Mouse (Mus musculus): ENCODE measurements around the gene Ints3. TPM values are rescaled to one million over a fixed set of nuclear protein-coding genes. Genes with fewer than 3 reads are reported as not detected.

Ints3 gene
- polyA plus RNA-seq, 1 experiment from 2014 or later: 10.0 TPM

Other genes with a start within 250 kb of the Ints3 start
- gene Rps27, start 220.0 kb downstream of the Ints3 start, polyA plus RNA-seq (2015; fragmentation: Nextera tagmentation; extraction: Ambion mirVana): 679 and 820 TPM in 2 replicates
- 5.9 and 6.0 TPM in 2 replicates for gene Rab13, start 219.9 kb downstream of the Ints3 start, polyA plus RNA-seq (2015; fragmentation: Nextera tagmentation; extraction: Ambion mirVana)
- gene Jtb, start 202.0 kb downstream of the Ints3 start, polyA plus RNA-seq (2015; fragmentation: Nextera tagmentation; extraction: Ambion mirVana): 59.5 and 61.1 TPM in 2 replicates
- 0.36 and 0.41 TPM in 2 replicates for gene Creb3l4, start 190.1 kb downstream of the Ints3 start, polyA plus RNA-seq (2015; fragmentation: Nextera tagmentation; extraction: Ambion mirVana)
- gene Slc39a1, start 185.4 kb downstream of the Ints3 start, polyA plus RNA-seq (2015; fragmentation: Nextera tagmentation; extraction: Ambion mirVana): 31.6 and 34.1 TPM in 2 replicates
- 4.2 and 7.6 TPM in 2 replicates for gene Crtc2, start 179.5 kb downstream of the Ints3 start, polyA plus RNA-seq (2015; fragmentation: Nextera tagmentation; extraction: Ambion mirVana)
- gene Dennd4b, start 168.4 kb downstream of the Ints3 start, polyA plus RNA-seq (2015; fragmentation: Nextera tagmentation; extraction: Ambion mirVana): 1.6 and 2.0 TPM in 2 replicates
- gene Gatad2b, start 140.4 kb downstream of the Ints3 start, polyA plus RNA-seq (2015; fragmentation: Nextera tagmentation; extraction: Ambion mirVana): 3.7 and 4.0 TPM in 2 replicates
- 1.5 and 1.6 TPM in 2 replicates for gene Slc27a3, start 43.7 kb downstream of the Ints3 start, polyA plus RNA-seq (2015; fragmentation: Nextera tagmentation; extraction: Ambion mirVana)
- gene Npr1, start 32.2 kb upstream of the Ints3 start, polyA plus RNA-seq (2015; fragmentation: Nextera tagmentation; extraction: Ambion mirVana): 4.0 TPM in 2 replicates
- gene Ilf2, start 42.5 kb upstream of the Ints3 start, polyA plus RNA-seq (2015; fragmentation: Nextera tagmentation; extraction: Ambion mirVana): 75.0 and 85.0 TPM in 2 replicates
- 21.2 and 22.9 TPM in 2 replicates for gene Snapin, start 57.4 kb upstream of the Ints3 start, polyA plus RNA-seq (2015; fragmentation: Nextera tagmentation; extraction: Ambion mirVana)
- 65.8 and 72.5 TPM in 2 replicates for gene Chtop, start 75.9 kb upstream of the Ints3 start, polyA plus RNA-seq (2015; fragmentation: Nextera tagmentation; extraction: Ambion mirVana)
- gene S100a1, start 80.8 kb upstream of the Ints3 start, polyA plus RNA-seq (2015; fragmentation: Nextera tagmentation; extraction: Ambion mirVana): 14.7 and 16.0 TPM in 2 replicates
- 19.8 and 20.6 TPM in 2 replicates for gene S100a13, start 80.8 kb upstream of the Ints3 start, polyA plus RNA-seq (2015; fragmentation: Nextera tagmentation; extraction: Ambion mirVana)
- not detected in 2 replicates for gene S100a14, start 93.2 kb upstream of the Ints3 start, polyA plus RNA-seq (2015; fragmentation: Nextera tagmentation; extraction: Ambion mirVana)
- gene S100a16, start 103.6 kb upstream of the Ints3 start, polyA plus RNA-seq (2015; fragmentation: Nextera tagmentation; extraction: Ambion mirVana): 26.4 and 27.4 TPM in 2 replicates
- not detected in 2 replicates for gene S100a3, start 127.0 kb upstream of the Ints3 start, polyA plus RNA-seq (2015; fragmentation: Nextera tagmentation; extraction: Ambion mirVana)
- not detected in 2 replicates for gene S100a2, start 156.6 kb upstream of the Ints3 start, polyA plus RNA-seq (2015; fragmentation: Nextera tagmentation; extraction: Ambion mirVana)
- not detected in 2 replicates for gene Gm42674, start 168.3 kb upstream of the Ints3 start, polyA plus RNA-seq (2015; fragmentation: Nextera tagmentation; extraction: Ambion mirVana)
- gene S100a4, start 170.1 kb upstream of the Ints3 start, polyA plus RNA-seq (2015; fragmentation: Nextera tagmentation; extraction: Ambion mirVana): 0.58 and 0.59 TPM in 2 replicates
- not detected in 2 replicates for gene S100a5, start 174.9 kb upstream of the Ints3 start, polyA plus RNA-seq (2015; fragmentation: Nextera tagmentation; extraction: Ambion mirVana)
- 6.1 and 7.2 TPM in 2 replicates for gene S100a6, start 179.3 kb upstream of the Ints3 start, polyA plus RNA-seq (2015; fragmentation: Nextera tagmentation; extraction: Ambion mirVana)
- not detected in 2 replicates for gene S100a7a, start 220.4 kb upstream of the Ints3 start, polyA plus RNA-seq (2015; fragmentation: Nextera tagmentation; extraction: Ambion mirVana)
- gene S100a8, start 235.4 kb upstream of the Ints3 start, polyA plus RNA-seq (2015; fragmentation: Nextera tagmentation; extraction: Ambion mirVana): 354 and 390 TPM in 2 replicates

Measured in liver, embryonic 13.5 days (tissue).